Mouse (Mus musculus) embryonic fibroblast, embryonic 13.5 days (primary cell): ENCODE measurements around the gene Hlcs. TPM values are rescaled to one million over a fixed set of nuclear protein-coding genes. Genes with fewer than 3 reads are reported as not detected.

ENCODE experiments used
- H3K27ac ChIP-seq: 2 replicates; pipeline ENCODE4 v1.5.1; 2012; ENCODE audit warnings: low read length, control low read depth, inconsistent platforms; ENCODE audit not compliant: insufficient read depth
- H3K4me1 ChIP-seq: 2 replicates; pipeline ENCODE4 v1.6.1; 2011; ENCODE audit warnings: low read length; ENCODE audit not compliant: control insufficient read depth, insufficient read depth
- H3K4me3 ChIP-seq: 2 replicates; pipeline ENCODE4 v1.5.1; 2011; ENCODE audit warnings: mild to moderate bottlenecking, control low read depth, low read length; ENCODE audit not compliant: insufficient read depth
- CTCF ChIP-seq: IDR thresholded peaks from 2 replicates; pipeline ENCODE4 v1.5.1; 2011; ENCODE audit warnings: mild to moderate bottlenecking, control low read depth, low read length, moderate library complexity, borderline replicate concordance; ENCODE audit not compliant: insufficient read depth
- POLR2A ChIP-seq: IDR thresholded peaks from 2 replicates; pipeline ENCODE4 v1.6.1; 2011; ENCODE audit warnings: low read depth, mild to moderate bottlenecking, control low read depth, low read length, moderate library complexity
- polyA plus RNA-seq: library from polyadenylated mRNA; stranded (reverse); fragments of >200 nt; gene quantifications from 2 replicates; pipeline ENCODE4 v1.2.4, GENCODE M21; 2011; ENCODE audit warnings: low read depth; ENCODE audit not compliant: missing spikeins, insufficient read length

Gene Hlcs
- polyA plus RNA-seq, 1 experiment: 7.0 TPM

DNA sequence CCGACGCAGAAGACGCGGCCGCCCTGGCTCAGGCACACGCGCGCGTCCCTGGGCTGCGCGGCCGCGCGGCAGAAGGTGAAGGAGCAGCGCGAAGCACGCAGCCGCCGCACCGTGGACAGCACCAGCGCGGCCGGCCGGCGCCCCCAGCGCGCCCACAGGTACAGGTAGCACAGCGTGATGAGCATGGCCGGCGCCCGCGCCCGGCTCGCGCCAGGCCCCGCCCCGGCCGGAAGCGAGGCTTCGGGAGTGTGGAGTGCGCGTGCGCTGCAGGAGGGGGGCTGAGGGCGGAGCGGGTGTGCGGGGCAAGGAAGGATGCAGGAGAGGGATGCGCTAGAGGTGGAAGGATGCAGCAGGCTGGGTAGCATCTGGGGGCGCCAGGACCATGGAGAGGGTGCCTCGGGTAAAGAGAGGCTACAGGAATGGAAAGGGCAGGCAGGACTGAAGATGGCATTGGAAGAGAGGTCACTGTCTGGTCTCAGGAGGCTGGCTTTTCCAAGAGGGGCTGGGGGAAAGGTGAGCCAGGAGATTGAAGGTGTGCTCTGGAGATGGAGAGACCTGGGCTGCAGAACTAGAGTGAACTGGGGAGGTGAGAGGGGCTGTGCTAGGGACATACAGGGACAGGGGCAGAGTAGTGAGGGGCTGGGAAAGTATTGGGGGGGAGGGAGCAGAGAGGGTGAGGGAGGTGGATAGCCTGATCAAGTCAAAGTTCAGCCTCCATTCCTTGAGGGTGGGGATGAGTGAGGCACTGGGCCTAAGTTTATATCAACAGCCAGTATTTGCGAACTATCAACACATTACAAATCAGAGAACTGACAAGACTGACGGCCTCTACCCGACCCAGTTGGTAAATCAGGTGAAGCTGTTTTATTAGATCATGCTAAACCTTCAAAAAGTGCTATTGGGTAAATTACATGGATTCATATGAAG, 23.0 kb downstream of the Hlcs start:
- H3K27ac ChIP-seq: no peak overlapping the region
- TF ChIP-seq POLR2A (peak; percentile 76), CTCF (no peak)

DNA sequence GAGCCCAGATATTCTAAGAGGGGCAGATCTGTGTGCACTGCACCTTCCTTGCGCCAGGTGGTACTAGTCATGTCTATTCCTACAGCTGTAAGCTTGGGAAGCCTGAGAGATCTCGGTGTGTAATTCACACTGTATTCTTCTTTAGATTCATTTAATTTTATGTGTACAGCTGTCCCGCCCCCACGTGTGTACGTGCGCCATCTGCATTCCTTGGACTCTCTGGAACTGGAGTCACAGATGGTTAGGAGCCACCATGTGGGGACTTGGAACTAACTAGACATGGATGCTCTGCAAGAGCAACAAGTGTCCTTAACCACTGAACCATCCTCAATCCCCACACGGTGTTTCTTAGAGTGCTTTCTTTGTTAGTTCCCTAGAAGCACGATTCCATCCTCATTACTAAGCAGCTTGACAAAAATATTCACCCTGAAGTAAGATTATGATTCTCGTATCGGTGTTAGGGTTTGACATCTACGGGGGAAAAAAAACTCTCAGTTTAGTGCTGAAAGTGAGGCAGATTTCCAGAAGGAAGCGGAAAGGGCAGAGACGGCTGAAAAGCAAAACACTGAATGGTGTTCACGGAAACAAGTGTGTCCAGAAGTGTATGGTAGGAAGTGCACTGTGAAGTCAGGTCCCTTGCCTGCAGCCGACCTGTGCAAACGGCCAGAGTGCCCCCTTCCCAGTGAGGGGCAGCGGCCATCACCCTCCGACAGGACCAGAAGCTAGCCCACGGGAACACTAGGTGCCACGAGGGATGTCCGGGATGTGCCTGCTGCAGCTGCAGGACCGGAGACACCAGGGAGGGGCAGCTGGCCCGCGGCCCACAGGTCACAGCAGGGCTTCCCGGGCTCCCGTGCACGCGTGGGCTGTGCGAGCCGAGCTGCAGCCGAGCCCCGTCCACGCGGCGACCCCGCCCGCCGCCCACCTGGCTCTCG, 24.0 kb downstream of the Hlcs start:
- Histone ChIP-seq H3K4me1 (no peaks in the 10 kb centered on the region), H3K4me3 (peak overlapping the region; percentile 88), H3K27ac (no peak overlapping the region)
- TF ChIP-seq POLR2A: no peak; the same call in 1 of the 2 replicates
- no peak for TF ChIP-seq CTCF

More for the DNA sequence above, 23.0 kb downstream of the Hlcs start:
- Histone ChIP-seq H3K4me3 (peak overlapping the region; percentile 88), H3K4me1 (no peaks in the 10 kb centered on the region)

DNA sequence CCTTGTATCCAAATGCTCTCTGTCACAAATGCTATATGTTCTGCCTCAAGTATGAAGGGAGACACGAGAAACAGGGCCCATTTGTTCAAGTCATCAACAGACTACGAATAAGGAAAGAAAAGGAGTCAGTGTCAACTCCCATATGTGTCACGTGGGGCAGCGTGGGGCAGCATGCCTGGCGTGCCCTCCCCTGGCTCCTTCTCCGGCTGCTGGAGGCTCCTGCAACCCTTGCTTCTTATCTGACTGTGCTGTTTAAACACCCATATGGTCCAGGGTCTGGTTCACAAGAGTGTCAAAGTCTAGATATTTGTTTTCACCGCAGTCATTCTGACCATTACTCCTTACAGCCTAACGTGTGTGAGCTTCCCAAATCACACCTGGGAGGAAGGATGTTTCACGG, 25.5 kb downstream of the Hlcs start:
- Histone ChIP-seq H3K27ac (no peak overlapping the region), H3K4me1 (no peaks in the 10 kb centered on the region), H3K4me3 (no peak overlapping the region)
- TF ChIP-seq CTCF (no peak), POLR2A (no peak)

DNA sequence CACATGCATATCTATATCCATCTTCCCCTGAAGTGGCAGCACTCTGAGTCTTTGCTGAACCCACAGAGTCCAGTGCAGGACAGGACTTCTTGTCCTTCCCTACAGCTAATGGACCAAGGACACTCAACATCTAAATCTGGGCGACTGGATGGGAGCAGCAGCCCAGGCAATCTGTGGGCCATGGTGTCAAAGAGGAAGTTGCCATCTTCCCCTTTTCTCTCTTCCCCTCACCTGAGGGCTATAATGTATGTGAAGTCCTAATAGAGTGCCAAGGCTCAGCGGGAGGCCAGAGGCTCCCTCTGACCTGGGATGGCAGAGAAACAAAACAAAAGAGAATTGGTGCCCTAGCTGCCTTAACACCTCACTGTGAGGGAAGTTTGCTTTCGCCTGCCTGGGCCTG, 29.4 kb downstream of the Hlcs start:
- H3K27ac ChIP-seq: no peak overlapping the region
- TF ChIP-seq POLR2A: no peak
- TF ChIP-seq CTCF: no peak
- H3K4me1 ChIP-seq: no peaks in the 10 kb centered on the region
- H3K4me3 ChIP-seq: no peak overlapping the region

DNA sequence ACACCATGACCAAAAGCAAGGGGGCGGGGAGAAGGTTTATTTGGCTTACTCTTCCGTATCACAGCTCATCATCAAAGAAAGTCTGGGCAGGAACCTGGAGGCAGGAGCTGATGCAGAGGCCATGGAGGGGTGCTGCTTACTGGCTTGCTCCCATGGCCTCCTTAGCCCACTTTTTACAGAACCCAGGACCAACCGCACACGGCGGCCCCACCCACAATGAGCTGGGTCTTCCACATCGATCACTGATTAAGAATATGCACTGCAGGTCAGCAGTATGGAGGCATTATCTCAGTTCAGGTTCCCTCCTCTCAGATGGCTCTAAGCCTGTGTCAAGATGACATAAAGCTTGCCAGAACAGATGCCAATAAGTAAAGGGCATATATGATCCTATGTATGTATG, 42.5 kb downstream of the Hlcs start:
- H3K4me3 ChIP-seq: no peak overlapping the region
- no peak overlapping the region for H3K27ac ChIP-seq
- H3K4me1 ChIP-seq: no peaks in the 10 kb centered on the region; the same call in 1 of the 2 replicates
- no peak for TF ChIP-seq POLR2A
- no peak for TF ChIP-seq CTCF

DNA sequence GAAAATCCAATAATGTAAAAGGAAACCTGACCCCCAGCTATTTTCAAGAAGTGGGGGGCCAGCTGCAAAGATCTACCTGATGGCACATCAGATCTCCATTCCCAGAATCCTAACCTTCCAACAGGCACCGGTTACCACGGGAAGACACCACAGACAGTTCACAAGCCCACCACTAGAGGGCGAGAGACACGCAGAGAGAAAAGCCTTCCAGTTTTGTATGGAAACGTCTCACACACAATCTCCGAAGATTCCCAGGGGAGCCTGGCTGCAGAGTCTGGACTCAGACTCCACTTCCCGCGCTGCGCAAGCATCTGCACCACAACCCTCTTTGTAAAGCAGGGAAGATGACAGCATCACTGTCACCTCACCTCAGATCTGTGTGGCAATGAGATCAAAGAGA, 43.7 kb downstream of the Hlcs start:
- no peak overlapping the region for H3K27ac ChIP-seq
- TF ChIP-seq POLR2A (no peak), CTCF (peak; percentile 77; the same call in 1 of the 2 replicates)
- no peaks in the 10 kb centered on the region; the same call in 1 of the 2 replicates for H3K4me1 ChIP-seq
- no peak overlapping the region for H3K4me3 ChIP-seq

DNA sequence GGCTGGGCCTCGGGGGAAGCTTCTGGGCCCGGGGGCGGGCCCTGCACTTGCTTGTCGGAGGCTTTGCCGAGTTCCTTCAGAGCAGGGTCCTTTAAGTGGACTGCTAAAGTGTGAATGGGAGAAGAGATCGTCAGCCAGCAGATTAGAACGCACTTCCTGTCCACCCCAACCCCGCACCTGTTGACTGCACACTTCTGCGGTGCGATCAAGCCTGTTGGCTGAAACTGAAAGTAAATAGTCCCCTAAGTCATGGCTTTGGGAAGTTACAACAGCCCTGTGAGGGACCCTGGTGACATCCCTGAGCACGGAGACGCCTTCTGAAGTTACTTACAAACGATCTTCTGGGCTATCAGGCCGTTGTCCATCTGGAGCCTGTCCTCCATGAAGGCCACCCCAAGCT, 45.2 kb downstream of the Hlcs start:
- Histone ChIP-seq H3K4me3 (no peak overlapping the region), H3K4me1 (no peaks in the 10 kb centered on the region; the same call in 1 of the 2 replicates), H3K27ac (no peak overlapping the region)
- TF ChIP-seq POLR2A (no peak), CTCF (no peak)

DNA sequence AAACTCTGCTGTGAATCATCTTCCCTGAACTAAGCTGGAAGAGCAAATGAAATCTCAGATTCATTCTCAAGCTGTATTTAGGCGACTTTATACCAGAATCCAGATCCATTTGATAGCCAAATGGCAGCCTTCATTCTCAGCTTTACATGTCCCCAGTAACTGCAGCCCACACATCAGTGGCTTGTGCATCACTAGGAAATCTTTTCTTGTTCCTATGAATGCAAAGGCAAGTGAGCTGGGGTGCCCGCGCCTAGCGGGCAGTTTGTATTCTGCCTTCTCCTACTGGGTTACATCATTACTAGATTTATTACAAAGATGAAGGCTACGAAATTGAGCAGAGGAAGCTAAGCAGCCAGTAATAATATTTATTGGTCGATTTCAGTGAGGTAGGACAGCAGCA, 48.8 kb downstream of the Hlcs start:
- no peaks in the 10 kb centered on the region for H3K4me1 ChIP-seq
- TF ChIP-seq POLR2A (no peak), CTCF (no peak)
- H3K4me3 ChIP-seq: no peak overlapping the region
- H3K27ac ChIP-seq: no peak overlapping the region

DNA sequence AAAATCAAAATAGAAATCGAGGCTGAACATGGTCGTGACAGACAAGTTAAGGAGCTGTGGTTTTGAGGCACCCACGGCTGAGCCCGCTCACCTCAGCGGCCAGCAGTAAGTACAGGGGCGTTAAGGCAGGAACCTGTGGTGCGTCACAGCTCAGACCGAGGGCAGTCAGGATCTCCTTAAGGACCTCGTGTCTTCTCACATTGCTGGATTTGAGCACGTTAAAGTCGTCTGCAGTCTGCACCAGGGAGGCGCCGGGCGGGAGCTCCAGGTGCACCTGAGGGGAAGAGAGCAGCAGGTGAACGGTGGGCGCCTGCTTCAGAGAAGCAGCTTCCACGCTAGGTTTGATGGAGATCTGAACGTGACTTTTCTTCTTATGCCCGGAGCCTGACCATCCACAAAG, 50.9 kb downstream of the Hlcs start:
- Histone ChIP-seq H3K4me1 (no peaks in the 10 kb centered on the region), H3K27ac (no peak overlapping the region), H3K4me3 (no peak overlapping the region)
- TF ChIP-seq POLR2A (no peak), CTCF (no peak)
